Comparison of ENCODE assay signal across 8 mouse cellular contexts in the genomic region with DNA sequence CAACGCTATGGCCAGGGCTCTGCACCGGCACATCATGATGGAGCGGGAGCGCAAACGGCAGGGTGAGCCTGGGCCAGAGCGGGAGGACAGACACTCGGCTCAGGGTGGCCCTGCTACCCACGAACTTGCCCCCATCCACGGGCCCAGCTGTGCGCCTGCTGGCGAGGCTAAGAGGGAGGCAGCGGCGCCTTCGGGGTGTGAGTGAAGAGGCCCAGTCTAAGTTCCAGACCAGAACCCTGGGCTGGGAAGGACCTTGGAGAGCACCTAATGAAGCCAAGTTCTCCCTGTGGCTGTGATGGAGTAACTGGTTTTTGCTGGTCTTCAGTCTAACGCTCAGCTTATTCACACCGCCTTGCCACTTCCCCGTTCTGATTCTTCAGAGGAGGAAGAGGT. TPM values are rescaled to one million over a fixed set of nuclear protein-coding genes. Genes with fewer than 3 reads are reported as not detected.
DNase-seq lines count a peak whose midpoint lies in the region; ATAC-seq and TF ChIP-seq lines count a peak whose summit lies in the region.

No protein-coding gene starts in this region.

- peaks cover 9% of the 10 kb centered on the region; the same call in 1 of the 2 replicates for H3K36me3 ChIP-seq in kidney, adult 2 months (ENCODE audit: control insufficient read depth, insufficient read depth, low read length)
- peaks cover 63% of the 10 kb centered on the region for H3K36me3 ChIP-seq in macrophage (ENCODE audit: inconsistent target)

- peak; percentile 38 for ATAC-seq in granulocyte monocyte progenitor cell, adult 5-6 weeks (replicated peaks; ENCODE audit: poor library complexity, severe bottlenecking)

- TF ChIP-seq CTCF in kidney, adult 2 months (conservative IDR thresholded peaks at IDR 0.05; ENCODE audit: insufficient read depth, insufficient read length, low read depth, low read length) = no peak

- 1% methylated on average over 17 of the region's 17 CpGs for WGBS in kidney, adult 2 months
- 4% methylated on average over 17 of the region's 17 CpGs for WGBS in macrophage (ENCODE audit: missing documents)

- TF ChIP-seq POLR2A in kidney, adult 2 months (IDR thresholded peaks at IDR 0.05; ENCODE audit: low read depth, low read length) = no peak

- no peaks in the 10 kb centered on the region for H3K27me3 ChIP-seq in kidney, adult 2 months (replicated peaks; ENCODE audit: control insufficient read depth, insufficient read depth, low read length)

- H3K4me1 ChIP-seq in kidney, adult 2 months (ENCODE audit: control insufficient read depth, insufficient read depth, low read length) = peaks cover 17% of the 10 kb centered on the region

- H3K4me3 ChIP-seq in kidney, adult 2 months (ENCODE audit: insufficient read depth, low read depth, low read length) = peak overlapping the region; percentile 98
- peak overlapping the region; percentile 51 for H3K4me3 ChIP-seq in macrophage (ENCODE audit: inconsistent target)

- H3K79me2 ChIP-seq in macrophage (ENCODE audit: inconsistent target) = peaks cover 52% of the 10 kb centered on the region

- no peak for DNase-seq in kidney, adult 2 months
- DNase-seq in kidney, postnatal 25 days = no peak
- peak; percentile 84 for DNase-seq in R1 (ENCODE audit: low read depth, low spot score)
- no peak for DNase-seq in left cerebral cortex, adult 18-20 months (ENCODE audit: low spot score in 2 of 2)
- DNase-seq in urinary bladder, postnatal 10 days (ENCODE audit: low spot score) = no peak
- DNase-seq in cerebellum, adult 11-12 months = no peak

- H3K27ac ChIP-seq in kidney, adult 2 months (ENCODE audit: insufficient read depth, low read depth, low read length) = peak overlapping the region; percentile 65
- peak overlapping the region; percentile 17; the same call in 1 of the 2 replicates for H3K27ac ChIP-seq in macrophage

RNA-seq across cellular contexts. Expression of gene Gps2, which starts 0.7 kb away (rescaled TPM):
- 72.9 and 75.5 TPM in 2 replicates for polyA plus RNA-seq in kidney, adult 2 months (2012; rRNA removed)
- 71.5 and 99.8 TPM in 2 replicates for total RNA-seq in granulocyte monocyte progenitor cell, adult 5-6 weeks (2014; fragmentation: Nextera tagmentation)
- total RNA-seq in granulocyte monocyte progenitor cell, adult 5-6 weeks (2017) = 47.1 and 58.2 TPM in 2 replicates
- total RNA-seq in macrophage (2018; cell fraction: chromatin; rRNA removed) = 100 to 1,000 TPM in 1 of 26 experiments, 10 to 100 TPM in 25; 37.3 to 100 (median 78.4) TPM
- total RNA-seq in macrophage (2018; cell fraction: cytosol; rRNA removed) = 10 to 100 TPM; 24.5 to 46.2 (median 35.1) TPM
- total RNA-seq in macrophage (2018; cell fraction: nucleus; rRNA removed) = 10 to 100 TPM; 28.3 to 99.9 (median 49.1) TPM
- 48.3 to 74.1 TPM (median 49.3 TPM) in 3 replicates for polyA plus RNA-seq in macrophage (2018)
- 10 to 100 TPM; 33.0 to 33.4 TPM for total RNA-seq in left cerebral cortex, adult 18-20 months (2021)

RNA-seq across cellular contexts. Expression of gene Eif5a, which starts 7.4 kb away (rescaled TPM):
- polyA plus RNA-seq in kidney, adult 2 months (2012; rRNA removed) = 465 and 575 TPM in 2 replicates
- 1,453 and 1,476 TPM in 2 replicates for total RNA-seq in granulocyte monocyte progenitor cell, adult 5-6 weeks (2014; fragmentation: Nextera tagmentation)
- 890 and 976 TPM in 2 replicates for total RNA-seq in granulocyte monocyte progenitor cell, adult 5-6 weeks (2017)
- 10 to 100 TPM; 27.9 to 98.6 (median 61.6) TPM for total RNA-seq in macrophage (2018; cell fraction: chromatin; rRNA removed)
- total RNA-seq in macrophage (2018; cell fraction: cytosol; rRNA removed) = 100 to 1,000 TPM; 386 to 564 (median 446) TPM
- 100 to 1,000 TPM in 23 of 26 experiments, 10 to 100 TPM in 3; 73.8 to 334 (median 159) TPM for total RNA-seq in macrophage (2018; cell fraction: nucleus; rRNA removed)
- 339 to 874 TPM (median 348 TPM) in 3 replicates for polyA plus RNA-seq in macrophage (2018)
- total RNA-seq in left cerebral cortex, adult 18-20 months (2021) = 100 to 1,000 TPM; 431 to 468 TPM

RNA-seq across cellular contexts. Expression of gene Neurl4, which starts 13.5 kb away (rescaled TPM):
- 72.0 and 80.1 TPM in 2 replicates for polyA plus RNA-seq in kidney, adult 2 months (2012; rRNA removed)
- total RNA-seq in granulocyte monocyte progenitor cell, adult 5-6 weeks (2014; fragmentation: Nextera tagmentation) = 32.0 and 38.9 TPM in 2 replicates
- 20.7 and 27.5 TPM in 2 replicates for total RNA-seq in granulocyte monocyte progenitor cell, adult 5-6 weeks (2017)
- 100 to 1,000 TPM in 8 of 26 experiments, 10 to 100 TPM in 18; 15.8 to 173 (median 76.4) TPM for total RNA-seq in macrophage (2018; cell fraction: chromatin; rRNA removed)
- 10 to 100 TPM in 25 of 26 experiments, 1 to 10 TPM in 1; 6.2 to 23.8 (median 16.5) TPM for total RNA-seq in macrophage (2018; cell fraction: cytosol; rRNA removed)
- total RNA-seq in macrophage (2018; cell fraction: nucleus; rRNA removed) = 10 to 100 TPM; 14.3 to 66.7 (median 40.0) TPM
- polyA plus RNA-seq in macrophage (2018) = 14.9 to 19.2 TPM (median 15.6 TPM) in 3 replicates
- 100 to 1,000 TPM; 116 to 118 TPM for total RNA-seq in left cerebral cortex, adult 18-20 months (2021)

RNA-seq across cellular contexts. Expression of gene 2810408A11Rik, which starts 13.6 kb away (rescaled TPM):
- polyA plus RNA-seq in kidney, adult 2 months (2012; rRNA removed) = 0.94 and 0.99 TPM in 2 replicates
- total RNA-seq in granulocyte monocyte progenitor cell, adult 5-6 weeks (2014; fragmentation: Nextera tagmentation) = 1.3 and 3.5 TPM in 2 replicates
- 3.6 and 6.4 TPM in 2 replicates for total RNA-seq in granulocyte monocyte progenitor cell, adult 5-6 weeks (2017)
- total RNA-seq in macrophage (2018; cell fraction: chromatin; rRNA removed) = 1 to 10 TPM in 2 of 26 experiments, under 1 TPM in 1, not detected in 23; 0.55 to 1.3 (median 1.2) TPM
- total RNA-seq in macrophage (2018; cell fraction: cytosol; rRNA removed) = under 1 TPM in 8 of 26 experiments, not detected in 18; 0.05 to 0.19 (median 0.11) TPM
- 1 to 10 TPM in 1 of 26 experiments, not detected in 25; 1.1 TPM for total RNA-seq in macrophage (2018; cell fraction: nucleus; rRNA removed)
- not detected in 3 replicates for polyA plus RNA-seq in macrophage (2018)
- under 1 TPM; 0.35 to 0.72 TPM for total RNA-seq in left cerebral cortex, adult 18-20 months (2021)

RNA-seq across cellular contexts. Expression of gene Acap1, which starts 19.0 kb away (rescaled TPM):
- 1.7 and 6.1 TPM in 2 replicates for polyA plus RNA-seq in kidney, adult 2 months (2012; rRNA removed)
- total RNA-seq in granulocyte monocyte progenitor cell, adult 5-6 weeks (2014; fragmentation: Nextera tagmentation) = 52.4 and 65.1 TPM in 2 replicates
- 47.0 and 50.7 TPM in 2 replicates for total RNA-seq in granulocyte monocyte progenitor cell, adult 5-6 weeks (2017)
- 1 to 10 TPM in 10 of 26 experiments, under 1 TPM in 13, not detected in 3; 0.33 to 4.7 (median 0.81) TPM for total RNA-seq in macrophage (2018; cell fraction: chromatin; rRNA removed)
- total RNA-seq in macrophage (2018; cell fraction: cytosol; rRNA removed) = 1 to 10 TPM in 2 of 26 experiments, under 1 TPM in 24; 0.06 to 1.1 (median 0.37) TPM
- 1 to 10 TPM in 23 of 26 experiments, under 1 TPM in 3; 0.60 to 4.9 (median 2.6) TPM for total RNA-seq in macrophage (2018; cell fraction: nucleus; rRNA removed)
- polyA plus RNA-seq in macrophage (2018) = 0.54 to 0.68 TPM (median 0.62 TPM) in 3 replicates
- total RNA-seq in left cerebral cortex, adult 18-20 months (2021) = under 1 TPM in 1 of 2 experiments, not detected in 1; 0.14 TPM
